Mouse (Mus musculus): ENCODE results near the gene Pax5. TPM values are rescaled to one million over a fixed set of nuclear protein-coding genes. Genes with fewer than 3 reads are reported as not detected.

Gene Pax5
- polyA plus RNA-seq, 1 experiment = 3.4 TPM

GRCm38 (mm10) chr4:44720046-44720445, 9.8 kb upstream of the Pax5 start:
- DNase-seq = no peak
- WGBS = 97% methylated on average over 8 of the region's 8 CpGs
- Histone ChIP-seq H3K4me3 (ENCODE audit: insufficient read depth, low read depth, low read length) (no peak overlapping the region), H3K36me3 (ENCODE audit: control insufficient read depth, insufficient read depth, low read length) (no peaks in the 10 kb centered on the region), H3K4me1 (ENCODE audit: control insufficient read depth, insufficient read depth, low read length) (no peaks in the 10 kb centered on the region), H3K27me3 (replicated peaks; ENCODE audit: control insufficient read depth, insufficient read depth, low read length) (no peaks in the 10 kb centered on the region), H3K27ac (ENCODE audit: insufficient read depth, low read depth, low read length) (no peak overlapping the region)
- TF ChIP-seq POLR2A (IDR thresholded peaks at IDR 0.05; ENCODE audit: low read depth, low read length) (no peak), CTCF (conservative IDR thresholded peaks at IDR 0.05; ENCODE audit: insufficient read depth, insufficient read length, low read depth, low read length) (no peak)

- DNase-seq = no peak
- Histone ChIP-seq H3K27ac (ENCODE audit: insufficient read depth, low read depth, low read length) (no peak overlapping the region), H3K4me1 (ENCODE audit: control insufficient read depth, insufficient read depth, low read length) (no peaks in the 10 kb centered on the region), H3K36me3 (ENCODE audit: control insufficient read depth, insufficient read depth, low read length) (no peaks in the 10 kb centered on the region), H3K27me3 (replicated peaks; ENCODE audit: control insufficient read depth, insufficient read depth, low read length) (peaks cover 2% of the 10 kb centered on the region), H3K4me3 (ENCODE audit: insufficient read depth, low read depth, low read length) (no peak overlapping the region)
- WGBS = 77% methylated on average over 3 of the region's 3 CpGs
- no peak for TF ChIP-seq CTCF (conservative IDR thresholded peaks at IDR 0.05; ENCODE audit: insufficient read depth, insufficient read length, low read depth, low read length)
- TF ChIP-seq POLR2A (IDR thresholded peaks at IDR 0.05; ENCODE audit: low read depth, low read length) = no peak
These were observed 7.4 kb upstream of the Pax5 start for GRCm38 (mm10) chr4:44717676-44718075.

DNA sequence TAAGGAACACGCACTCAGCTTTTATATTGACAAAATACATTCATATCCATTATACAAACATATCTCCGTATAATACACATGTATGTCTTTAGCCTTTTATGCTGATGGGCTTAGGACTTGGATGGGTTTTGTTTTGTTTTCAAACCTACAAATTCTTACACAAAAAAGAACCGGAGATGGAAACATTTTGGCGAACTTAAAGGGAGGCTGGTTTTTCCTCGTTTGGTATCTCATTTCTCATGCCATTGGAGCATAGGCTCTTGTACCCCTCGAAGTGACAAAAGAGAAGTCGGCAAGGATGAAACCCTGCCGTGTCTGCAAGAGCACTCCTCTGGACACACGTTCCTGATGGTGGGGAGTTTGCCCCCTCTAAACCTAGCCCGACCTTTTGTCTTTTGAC, 6.1 kb upstream of the Pax5 start:
- H3K4me1 ChIP-seq (ENCODE audit: control insufficient read depth, insufficient read depth, low read length) = no peaks in the 10 kb centered on the region
- WGBS = 6% methylated on average over 10 of the region's 10 CpGs
- H3K4me3 ChIP-seq (ENCODE audit: insufficient read depth, low read depth, low read length) = no peak overlapping the region
- H3K27me3 ChIP-seq (replicated peaks; ENCODE audit: control insufficient read depth, insufficient read depth, low read length) = peaks cover 8% of the 10 kb centered on the region
- TF ChIP-seq POLR2A (IDR thresholded peaks at IDR 0.05; ENCODE audit: low read depth, low read length) (no peak), CTCF (conservative IDR thresholded peaks at IDR 0.05; ENCODE audit: insufficient read depth, insufficient read length, low read depth, low read length) (no peak)
- H3K36me3 ChIP-seq (ENCODE audit: control insufficient read depth, insufficient read depth, low read length) = no peaks in the 10 kb centered on the region
- DNase-seq = no peak
- no peak overlapping the region for H3K27ac ChIP-seq (ENCODE audit: insufficient read depth, low read depth, low read length)

- WGBS = 14% methylated on average over 3 of the region's 3 CpGs
- Histone ChIP-seq H3K4me3 (ENCODE audit: insufficient read depth, low read depth, low read length) (no peak overlapping the region), H3K27ac (ENCODE audit: insufficient read depth, low read depth, low read length) (no peak overlapping the region), H3K27me3 (replicated peaks; ENCODE audit: control insufficient read depth, insufficient read depth, low read length) (peaks cover 12% of the 10 kb centered on the region), H3K4me1 (ENCODE audit: control insufficient read depth, insufficient read depth, low read length) (no peaks in the 10 kb centered on the region), H3K36me3 (ENCODE audit: control insufficient read depth, insufficient read depth, low read length) (no peaks in the 10 kb centered on the region)
- no peak for TF ChIP-seq POLR2A (IDR thresholded peaks at IDR 0.05; ENCODE audit: low read depth, low read length)
- DNase-seq = no peak
These were observed 5.4 kb upstream of the Pax5 start for GRCm38 (mm10) chr4:44715621-44716160.

DNA sequence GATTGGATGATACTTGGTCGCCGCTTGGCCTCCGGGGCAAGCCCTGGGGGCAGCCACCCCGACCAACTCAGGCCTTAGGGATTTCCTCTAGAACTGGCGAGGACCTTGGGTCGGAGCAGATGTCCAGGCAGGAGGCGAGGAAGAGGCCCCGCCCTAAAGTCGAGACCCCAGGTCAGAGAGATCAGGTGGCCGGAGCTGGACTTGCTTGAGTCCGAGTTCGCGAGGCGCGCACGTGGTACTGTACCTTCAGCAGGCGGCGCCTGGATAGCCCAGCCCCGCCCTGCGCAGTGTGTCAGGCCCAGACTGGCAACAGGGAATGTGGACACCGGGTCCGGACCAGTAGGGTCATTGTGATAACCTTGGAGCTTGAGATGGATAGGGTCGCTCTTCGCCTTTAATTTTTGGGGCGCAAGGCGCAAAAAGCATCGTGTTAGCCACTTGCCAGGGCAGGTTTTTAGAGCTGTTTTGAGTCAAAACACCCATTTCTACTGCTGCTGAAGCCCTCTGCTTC, 3.9 kb upstream of the Pax5 start:
- peak; percentile 30 for DNase-seq
- 4% methylated on average over 27 of the region's 27 CpGs for WGBS
- H3K36me3 ChIP-seq (ENCODE audit: control insufficient read depth, insufficient read depth, low read length) = no peaks in the 10 kb centered on the region

GRCm38 (mm10) chr4:44713554-44714051, 3.3 kb upstream of the Pax5 start:
- DNase-seq = no peak
- 2% methylated on average over 19 of the region's 19 CpGs for WGBS

More for the DNA sequence above, 3.9 kb upstream of the Pax5 start:
- Histone ChIP-seq H3K27ac (ENCODE audit: insufficient read depth, low read depth, low read length) (no peak overlapping the region), H3K4me1 (ENCODE audit: control insufficient read depth, insufficient read depth, low read length) (no peaks in the 10 kb centered on the region), H3K4me3 (ENCODE audit: insufficient read depth, low read depth, low read length) (no peak overlapping the region), H3K27me3 (replicated peaks; ENCODE audit: control insufficient read depth, insufficient read depth, low read length) (peaks cover 12% of the 10 kb centered on the region)
- TF ChIP-seq POLR2A (IDR thresholded peaks at IDR 0.05; ENCODE audit: low read depth, low read length) = no peak
- TF ChIP-seq CTCF (conservative IDR thresholded peaks at IDR 0.05; ENCODE audit: insufficient read depth, insufficient read length, low read depth, low read length) = no peak

DNA sequence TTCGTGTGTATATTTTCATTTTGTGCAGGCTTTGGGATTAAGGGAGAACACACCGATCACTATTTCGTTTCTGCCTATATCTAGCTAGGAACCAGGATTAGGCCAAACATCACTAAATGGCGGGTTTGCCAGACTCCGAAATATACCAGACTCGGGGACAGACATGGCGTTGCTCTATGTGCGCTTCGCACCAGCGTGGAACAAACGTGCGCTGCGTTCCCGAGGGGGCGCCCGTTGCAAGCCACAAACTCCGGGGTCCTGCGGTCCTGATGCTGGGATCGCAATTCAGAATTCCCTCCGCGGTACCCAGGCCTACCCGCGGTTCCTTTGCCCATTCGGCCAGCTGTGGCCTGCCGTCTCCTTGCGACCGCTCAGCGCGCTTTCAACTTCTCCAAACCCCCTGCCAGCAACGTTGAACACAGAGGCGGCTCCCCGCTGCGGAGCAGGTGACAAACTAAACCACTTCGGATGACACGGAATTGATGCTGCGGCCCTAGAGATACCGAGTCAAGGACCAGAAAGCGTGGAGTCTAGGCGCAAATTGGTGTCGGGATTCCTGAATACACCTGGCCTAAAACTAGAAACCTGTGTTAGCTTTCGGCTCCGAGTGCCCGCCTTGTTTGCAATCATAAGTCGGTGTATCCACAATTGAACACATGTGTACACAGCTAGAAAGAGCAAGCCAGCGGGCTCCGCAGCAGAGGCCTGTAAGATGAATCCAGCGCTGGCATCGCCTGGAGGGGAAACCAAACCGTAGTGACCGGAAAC, 2.7 kb upstream of the Pax5 start:
- Histone ChIP-seq H3K27ac (ENCODE audit: insufficient read depth, low read depth, low read length) (no peak overlapping the region), H3K36me3 (ENCODE audit: control insufficient read depth, insufficient read depth, low read length) (no peaks in the 10 kb centered on the region), H3K4me3 (ENCODE audit: insufficient read depth, low read depth, low read length) (no peak overlapping the region), H3K4me1 (ENCODE audit: control insufficient read depth, insufficient read depth, low read length) (no peaks in the 10 kb centered on the region), H3K27me3 (replicated peaks; ENCODE audit: control insufficient read depth, insufficient read depth, low read length) (peaks cover 14% of the 10 kb centered on the region)
- TF ChIP-seq POLR2A (IDR thresholded peaks at IDR 0.05; ENCODE audit: low read depth, low read length) (no peak), CTCF (conservative IDR thresholded peaks at IDR 0.05; ENCODE audit: insufficient read depth, insufficient read length, low read depth, low read length) (no peak)
- 4% methylated on average over 50 of the region's 50 CpGs for WGBS
- DNase-seq = no peak

More at GRCm38 (mm10) chr4:44713554-44714051, 3.3 kb upstream of the Pax5 start:
- H3K36me3 ChIP-seq (ENCODE audit: control insufficient read depth, insufficient read depth, low read length) = no peaks in the 10 kb centered on the region
- H3K4me3 ChIP-seq (ENCODE audit: insufficient read depth, low read depth, low read length) = no peak overlapping the region
- H3K4me1 ChIP-seq (ENCODE audit: control insufficient read depth, insufficient read depth, low read length) = no peaks in the 10 kb centered on the region
- TF ChIP-seq POLR2A (IDR thresholded peaks at IDR 0.05; ENCODE audit: low read depth, low read length) (no peak), CTCF (conservative IDR thresholded peaks at IDR 0.05; ENCODE audit: insufficient read depth, insufficient read length, low read depth, low read length) (no peak)
- H3K27me3 ChIP-seq (replicated peaks; ENCODE audit: control insufficient read depth, insufficient read depth, low read length) = peaks cover 12% of the 10 kb centered on the region
- H3K27ac ChIP-seq (ENCODE audit: insufficient read depth, low read depth, low read length) = no peak overlapping the region
